Mouse (Mus musculus): ENCODE results near the gene Rag1. TPM values are rescaled to one million over a fixed set of nuclear protein-coding genes. Genes with fewer than 3 reads are reported as not detected.

The Rag1 gene
- polyA plus RNA-seq, 1 experiment from 2014 or later: not detected

DNA sequence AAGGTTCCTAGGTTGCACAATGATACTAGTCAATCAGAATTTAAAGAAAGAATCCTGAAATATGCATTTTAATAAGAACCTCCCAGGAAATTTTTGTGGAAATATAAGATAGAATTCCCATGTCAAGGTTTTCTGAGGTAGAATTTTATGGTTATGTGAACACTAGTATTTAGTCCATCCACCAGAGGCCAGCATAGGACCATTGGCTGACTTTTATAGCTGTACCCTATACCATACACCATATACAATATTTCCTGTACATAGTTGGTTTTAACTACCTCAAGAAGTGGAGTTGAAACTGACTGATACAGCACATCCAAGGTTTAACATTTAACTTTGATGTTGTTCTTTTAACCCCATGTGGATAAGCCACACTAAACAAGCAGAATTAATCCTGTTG, 52.1 kb downstream of the Rag1 start:
- H3K4me2 ChIP-seq (ENCODE audit: low read length): no peak overlapping the region
- H3K9me3 ChIP-seq (ENCODE audit: control insufficient read depth, low read length): no peaks in the 10 kb centered on the region
- no peaks in the 10 kb centered on the region for H3K36me3 ChIP-seq (ENCODE audit: control insufficient read depth, insufficient read depth, low read length)
- H3K27me3 ChIP-seq (ENCODE audit: control insufficient read depth, insufficient read depth, low read length): no peaks in the 10 kb centered on the region
- ATAC-seq (ENCODE audit: insufficient number of reproducible peaks, insufficient read depth, low FRiP score, low read depth): no peak
- no peak overlapping the region for H3K4me3 ChIP-seq (ENCODE audit: control insufficient read depth in 1 of 2, insufficient read depth in 1 of 2, low read depth in 1 of 2, low read length in 2 of 2)
- peaks cover 0 to 3% of the 10 kb centered on the region in 2 experiments; a peak in 1 of 4 replicates for H3K4me1 ChIP-seq (ENCODE audit: control insufficient read depth in 2 of 2, insufficient read depth in 2 of 2, low read length in 2 of 2)
- no peak overlapping the region for H3K9ac ChIP-seq (ENCODE audit: low read length)
- H3K27ac ChIP-seq (replicated peaks in 1 of 2; ENCODE audit: control insufficient read depth in 1 of 2, insufficient read depth in 1 of 2, low read depth in 2 of 2, low read length in 2 of 2): no peak overlapping the region

DNA sequence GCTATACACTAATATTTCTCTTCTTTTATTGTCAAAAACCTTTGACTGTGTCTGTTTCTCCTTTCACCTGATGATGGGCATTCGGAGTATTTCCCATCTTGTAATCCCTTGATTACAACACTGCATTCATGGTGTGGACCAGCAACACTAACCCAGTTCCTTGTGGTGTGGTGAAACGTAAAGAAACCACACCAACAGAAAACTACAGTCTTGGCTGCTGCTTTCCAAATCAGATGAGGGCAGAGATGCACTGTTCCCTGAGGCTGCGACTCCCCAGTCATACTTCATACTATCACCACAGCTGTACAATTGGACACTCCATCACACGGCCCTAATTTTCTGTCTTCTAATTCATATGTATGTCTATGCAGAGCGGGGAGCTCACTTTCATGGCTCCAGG, 54.6 kb downstream of the Rag1 start:
- no peak overlapping the region for H3K9ac ChIP-seq (ENCODE audit: low read length)
- H3K4me1 ChIP-seq (ENCODE audit: control insufficient read depth in 2 of 2, insufficient read depth in 2 of 2, low read length in 2 of 2): peaks cover 0 to 3% of the 10 kb centered on the region in 2 experiments; a peak in 1 of 4 replicates
- H3K4me2 ChIP-seq (ENCODE audit: low read length): no peak overlapping the region
- H3K27ac ChIP-seq (replicated peaks in 1 of 2; ENCODE audit: control insufficient read depth in 1 of 2, insufficient read depth in 1 of 2, low read depth in 2 of 2, low read length in 2 of 2): no peak overlapping the region
- 79% methylated on average over 5 of the region's 5 CpGs for WGBS
- H3K27me3 ChIP-seq (ENCODE audit: control insufficient read depth, insufficient read depth, low read length): no peaks in the 10 kb centered on the region
- H3K4me3 ChIP-seq (ENCODE audit: control insufficient read depth in 1 of 2, insufficient read depth in 1 of 2, low read depth in 1 of 2, low read length in 2 of 2): no peak overlapping the region
- no peaks in the 10 kb centered on the region for H3K36me3 ChIP-seq (ENCODE audit: control insufficient read depth, insufficient read depth, low read length)
- ATAC-seq (ENCODE audit: insufficient number of reproducible peaks, insufficient read depth, low FRiP score, low read depth): no peak
- no peaks in the 10 kb centered on the region for H3K9me3 ChIP-seq (ENCODE audit: control insufficient read depth, low read length)

DNA sequence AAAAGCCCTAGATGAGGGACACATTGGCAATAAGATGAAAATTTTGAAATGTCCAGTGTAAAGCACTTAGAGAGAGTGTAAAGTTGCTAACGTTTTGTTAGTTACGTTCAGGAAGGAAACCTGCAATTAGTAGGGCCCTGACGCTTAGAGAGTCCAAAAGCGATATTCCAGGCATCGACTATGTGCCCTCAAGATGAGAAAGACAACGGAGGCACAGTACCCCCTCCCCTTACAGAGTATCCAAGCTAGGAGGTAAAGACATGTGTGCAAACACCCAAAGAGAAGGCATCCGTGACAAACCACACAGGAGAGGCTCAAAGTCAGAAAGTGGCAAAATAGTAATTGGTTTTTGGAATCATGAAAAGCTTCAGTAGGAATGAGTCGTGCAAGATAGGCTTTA, 56.4 kb downstream of the Rag1 start:
- Histone ChIP-seq H3K4me3 (ENCODE audit: control insufficient read depth in 1 of 2, insufficient read depth in 1 of 2, low read depth in 1 of 2, low read length in 2 of 2) (no peak overlapping the region), H3K9ac (ENCODE audit: low read length) (no peak overlapping the region), H3K27ac (replicated peaks in 1 of 2; ENCODE audit: control insufficient read depth in 1 of 2, insufficient read depth in 1 of 2, low read depth in 2 of 2, low read length in 2 of 2) (no peak overlapping the region), H3K36me3 (ENCODE audit: control insufficient read depth, insufficient read depth, low read length) (no peaks in the 10 kb centered on the region), H3K4me2 (ENCODE audit: low read length) (no peak overlapping the region), H3K9me3 (ENCODE audit: control insufficient read depth, low read length) (no peaks in the 10 kb centered on the region), H3K27me3 (ENCODE audit: control insufficient read depth, insufficient read depth, low read length) (no peaks in the 10 kb centered on the region), H3K4me1 (ENCODE audit: control insufficient read depth in 2 of 2, insufficient read depth in 2 of 2, low read length in 2 of 2) (no peaks in the 10 kb centered on the region)
- 76% methylated on average over 8 of the region's 8 CpGs for WGBS
- no peak for ATAC-seq (ENCODE audit: insufficient number of reproducible peaks, insufficient read depth, low FRiP score, low read depth)

DNA sequence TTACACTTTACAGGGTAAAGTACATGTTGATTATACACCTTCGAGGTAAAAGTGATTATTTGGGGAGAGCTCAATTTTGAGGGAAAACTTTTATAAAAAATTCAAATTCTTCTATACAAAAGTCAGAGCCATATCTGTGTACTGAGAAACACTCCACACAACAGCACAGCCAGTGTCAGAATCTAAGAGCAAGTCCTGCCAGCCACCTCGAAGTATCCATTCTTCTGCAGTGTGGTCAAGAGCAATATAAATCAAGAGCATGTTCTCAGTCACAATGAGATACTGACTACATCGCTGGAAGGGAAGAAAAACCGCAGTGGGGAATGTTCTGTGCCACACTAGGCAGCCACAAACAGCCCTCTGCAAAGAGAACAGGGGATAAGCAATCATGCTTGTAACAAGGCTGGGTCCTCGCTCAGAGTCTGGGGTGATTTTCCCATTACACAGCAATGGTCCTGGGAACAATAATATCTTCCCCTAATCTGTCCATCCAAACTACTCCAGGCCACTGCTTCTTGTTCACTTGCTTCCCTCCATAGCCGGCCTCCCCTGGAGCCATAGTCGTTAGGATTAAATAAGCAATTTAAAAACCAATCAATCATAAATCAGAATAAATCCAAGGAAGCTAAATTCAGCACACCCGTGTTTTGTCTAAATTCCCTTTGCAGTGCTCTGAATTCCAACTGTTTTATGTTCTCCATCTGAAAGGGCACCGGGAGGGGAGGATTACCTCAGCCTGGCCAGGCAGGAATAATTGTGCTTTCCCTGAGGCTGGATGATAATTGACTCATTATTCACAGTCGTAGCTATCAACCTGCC, 57.1 kb downstream of the Rag1 start:
- Histone ChIP-seq H3K4me1 (ENCODE audit: control insufficient read depth in 2 of 2, insufficient read depth in 2 of 2, low read length in 2 of 2) (no peaks in the 10 kb centered on the region), H3K9me3 (ENCODE audit: control insufficient read depth, low read length) (no peaks in the 10 kb centered on the region)

DNA sequence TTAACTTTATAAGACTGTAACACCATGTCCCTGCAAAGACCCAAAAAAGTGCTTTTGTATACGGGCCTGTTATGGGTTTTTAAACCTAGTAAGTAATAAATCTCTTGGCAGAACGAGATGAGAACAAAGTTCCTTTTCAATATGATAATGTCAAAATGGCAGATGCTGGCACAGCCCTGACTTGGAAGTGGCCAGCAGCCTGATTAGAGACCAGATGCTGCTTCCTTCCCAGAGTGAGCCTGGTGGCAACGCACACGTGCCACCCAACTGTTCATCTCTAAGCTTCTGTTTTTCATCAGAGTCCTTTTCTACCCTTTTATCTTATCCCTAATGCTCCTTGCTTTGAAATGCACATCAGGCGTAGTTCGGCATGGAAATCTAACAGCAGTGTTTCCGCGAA, 57.9 kb downstream of the Rag1 start:
- no peaks in the 10 kb centered on the region for H3K27me3 ChIP-seq (ENCODE audit: control insufficient read depth, insufficient read depth, low read length)
- 57% methylated on average over 8 of the region's 8 CpGs for WGBS
- no peaks in the 10 kb centered on the region for H3K36me3 ChIP-seq (ENCODE audit: control insufficient read depth, insufficient read depth, low read length)
- H3K4me1 ChIP-seq (ENCODE audit: control insufficient read depth in 2 of 2, insufficient read depth in 2 of 2, low read length in 2 of 2): no peaks in the 10 kb centered on the region
- H3K27ac ChIP-seq (replicated peaks in 1 of 2; ENCODE audit: control insufficient read depth in 1 of 2, insufficient read depth in 1 of 2, low read depth in 2 of 2, low read length in 2 of 2): no peak overlapping the region
- H3K4me3 ChIP-seq (ENCODE audit: control insufficient read depth in 1 of 2, insufficient read depth in 1 of 2, low read depth in 1 of 2, low read length in 2 of 2): no peak overlapping the region
- no peak overlapping the region for H3K9ac ChIP-seq (ENCODE audit: low read length)
- H3K9me3 ChIP-seq (ENCODE audit: control insufficient read depth, low read length): no peaks in the 10 kb centered on the region
- no peak for ATAC-seq (ENCODE audit: insufficient number of reproducible peaks, insufficient read depth, low FRiP score, low read depth)
- H3K4me2 ChIP-seq (ENCODE audit: low read length): no peak overlapping the region

More for the DNA sequence above, 57.1 kb downstream of the Rag1 start:
- Histone ChIP-seq H3K4me2 (ENCODE audit: low read length) (no peak overlapping the region), H3K9ac (ENCODE audit: low read length) (no peak overlapping the region), H3K4me3 (ENCODE audit: control insufficient read depth in 1 of 2, insufficient read depth in 1 of 2, low read depth in 1 of 2, low read length in 2 of 2) (no peak overlapping the region), H3K27ac (replicated peaks in 1 of 2; ENCODE audit: control insufficient read depth in 1 of 2, insufficient read depth in 1 of 2, low read depth in 2 of 2, low read length in 2 of 2) (no peak overlapping the region), H3K36me3 (ENCODE audit: control insufficient read depth, insufficient read depth, low read length) (no peaks in the 10 kb centered on the region), H3K27me3 (ENCODE audit: control insufficient read depth, insufficient read depth, low read length) (no peaks in the 10 kb centered on the region)
- 57% methylated on average over 10 of the region's 10 CpGs for WGBS
- no peak for ATAC-seq (ENCODE audit: insufficient number of reproducible peaks, insufficient read depth, low FRiP score, low read depth)

Other genes starting within 250 kb of the Rag1 start
- not detected in 2 replicates for gene Rag2, start 24.8 kb downstream of the Rag1 start, polyA plus RNA-seq (2014; fragmentation: Nextera tagmentation; extraction: Ambion mirVana)
- 59.9 and 67.0 TPM in 2 replicates for gene B230118H07Rik, start within 50 bp of the Rag1 start, polyA plus RNA-seq (2014; fragmentation: Nextera tagmentation; extraction: Ambion mirVana)
- gene Traf6, start 28.9 kb upstream of the Rag1 start, polyA plus RNA-seq (2014; fragmentation: Nextera tagmentation; extraction: Ambion mirVana): 7.5 and 8.2 TPM in 2 replicates
- 6.4 and 7.2 TPM in 2 replicates for gene Prr5l, start 233.5 kb upstream of the Rag1 start, polyA plus RNA-seq (2014; fragmentation: Nextera tagmentation; extraction: Ambion mirVana)
- gene Commd9, start 236.7 kb upstream of the Rag1 start, polyA plus RNA-seq (2014; fragmentation: Nextera tagmentation; extraction: Ambion mirVana): 53.5 and 57.8 TPM in 2 replicates

Data from heart, embryonic 14.5 days (tissue).